Mouse (Mus musculus) urinary bladder, adult 2 months (tissue): Measurements from ENCODE around the gene Siah1a. TPM values are rescaled to one million over a fixed set of nuclear protein-coding genes. Genes with fewer than 3 reads are reported as not detected.

Experiments used
- DNase-seq: peaks from one replicate; pipeline ENCODE4 v3.0.0; 2022; ENCODE audit warnings: low spot score
- polyA plus RNA-seq: library from polyadenylated mRNA; depleted of rRNA; stranded (reverse); fragments of >200 nt; gene quantifications from 2 replicates; pipeline ENCODE4 v1.2.3, GENCODE M21; 2012; rRNA removed

Gene Siah1a
- polyA plus RNA-seq, 1 experiment: 30.7 TPM

GRCm38 (mm10) chr8:86702453-86702852 lies 43.3 kb downstream of the Siah1a start:
- no peak for DNase-seq

DNA sequence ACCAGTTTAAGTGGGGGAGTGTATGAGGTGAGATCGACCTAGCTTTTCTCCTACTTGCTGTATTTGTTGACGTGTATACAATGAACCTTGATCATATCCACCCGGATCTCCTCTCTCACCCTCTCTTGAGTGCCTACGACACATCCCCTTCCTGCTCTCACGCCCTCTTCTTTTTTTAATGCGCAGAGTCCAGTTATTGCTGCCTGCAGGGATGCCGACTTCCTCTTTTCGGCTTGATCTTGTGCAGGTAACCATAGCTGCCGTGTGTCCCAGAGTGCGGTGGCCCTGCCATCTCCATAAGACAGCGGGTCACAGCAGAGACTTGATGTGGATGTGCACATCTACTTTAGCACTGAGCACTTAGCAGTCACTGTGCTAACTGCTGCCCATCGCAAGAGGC lies 46.3 kb downstream of the Siah1a start:
- DNase-seq: no peak

GRCm38 (mm10) chr8:86698811-86699421 lies 46.8 kb downstream of the Siah1a start:
- DNase-seq: no peak

DNA sequence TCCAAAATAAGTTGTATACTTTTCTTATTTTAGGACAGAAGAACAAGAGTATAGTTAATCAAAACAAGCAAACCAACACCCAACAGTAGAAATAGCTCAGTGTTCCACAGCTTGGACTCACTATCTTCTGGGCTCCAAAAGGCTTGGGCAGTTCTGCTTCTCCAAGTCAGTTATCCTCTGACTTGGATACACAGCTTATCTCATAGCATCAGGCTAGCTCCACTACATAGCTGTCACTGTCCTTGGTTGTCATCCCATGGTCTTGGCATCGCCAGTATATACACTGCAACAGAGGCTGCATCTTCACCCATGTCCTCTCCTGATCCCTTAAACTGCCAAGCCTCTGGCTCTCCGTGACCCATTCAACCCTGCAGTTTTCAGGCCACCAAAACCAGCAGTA lies 50.0 kb downstream of the Siah1a start:
- no peak for DNase-seq

DNA sequence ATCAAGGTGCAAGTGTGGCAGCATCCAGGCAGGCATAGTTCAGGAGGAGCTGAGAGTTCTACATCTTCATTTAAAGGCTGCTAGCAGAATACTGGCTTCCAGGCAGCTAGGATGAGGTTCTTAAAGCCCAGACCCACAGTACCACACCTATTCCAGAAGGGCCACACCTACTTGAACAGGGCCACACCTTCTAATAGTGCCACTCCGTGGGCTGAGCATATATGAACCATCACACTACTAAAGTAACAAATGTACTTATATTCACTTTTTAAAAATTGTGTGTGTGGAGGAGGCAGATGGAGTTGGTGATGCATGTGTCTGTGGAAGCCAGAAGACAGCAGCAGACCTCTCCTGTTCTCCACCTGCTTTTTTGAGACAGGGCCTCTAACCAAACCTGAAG lies 51.7 kb downstream of the Siah1a start:
- DNase-seq: no peak

- no peak for DNase-seq
These were observed 53.6 kb downstream of the Siah1a start for GRCm38 (mm10) chr8:86692107-86692506.

DNA sequence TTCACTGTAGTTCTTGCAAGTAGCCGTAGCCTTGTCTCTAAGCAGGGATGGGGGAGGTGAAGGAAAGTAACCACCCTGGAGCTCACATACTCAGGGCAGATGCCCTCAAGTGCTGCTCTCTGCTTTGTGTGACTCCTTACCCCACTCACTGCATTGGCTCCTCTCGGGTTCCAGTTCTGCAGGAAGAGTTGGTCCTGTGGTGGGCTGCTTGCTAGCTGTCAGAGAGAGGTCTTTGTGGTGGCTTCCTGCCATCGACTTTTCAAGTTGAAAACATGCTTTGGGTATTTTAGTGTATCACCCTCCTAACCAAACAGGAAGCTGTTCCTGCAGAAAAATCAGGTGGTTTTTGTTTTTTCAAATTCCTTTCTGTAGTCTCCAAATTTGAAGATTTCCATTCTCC lies 59.1 kb downstream of the Siah1a start:
- DNase-seq: no peak

Other genes starting within 250 kb of the Siah1a start
- gene Abcc12, start 165.2 kb downstream of the Siah1a start, polyA plus RNA-seq: 0.06 TPM in 1 of 2 replicates, not detected in the other
- gene Lonp2, start 121.9 kb downstream of the Siah1a start, polyA plus RNA-seq: 71.5 and 73.5 TPM in 2 replicates
- gene Gm10638, start 235 bp downstream of the Siah1a start, polyA plus RNA-seq: 3.0 and 3.8 TPM in 2 replicates
- 7.3 and 11.4 TPM in 2 replicates for gene N4bp1, start 139.3 kb upstream of the Siah1a start, polyA plus RNA-seq